Mouse (Mus musculus) C2C12 (cell line): Measurements from ENCODE around the gene Eps15l1.

Experiments used
- CEBPB ChIP-seq: IDR thresholded peaks from one replicate; pipeline ENCODE4 v1.6.1; 2011; ENCODE audit warnings: low read depth, mild to moderate bottlenecking, control low read depth, moderate library complexity
- CTCF ChIP-seq: IDR thresholded peaks from one replicate; pipeline ENCODE4 v1.5.1; 2011; ENCODE audit not compliant: control insufficient read depth, insufficient read depth, insufficient read length
- FOSL1 ChIP-seq: IDR thresholded peaks from one replicate; pipeline ENCODE4 v1.8.0; 2011; ENCODE audit warnings: mild to moderate bottlenecking, low read length; ENCODE audit not compliant: poor library complexity, insufficient read depth, severe bottlenecking
- MAX ChIP-seq: IDR thresholded peaks from one replicate; pipeline ENCODE4 v1.6.1; 2011; ENCODE audit warnings: mild to moderate bottlenecking, control low read depth
- MYOD1 ChIP-seq: IDR thresholded peaks from one replicate; pipeline ENCODE4 v1.6.1; 2011; ENCODE audit warnings: low read depth; ENCODE audit not compliant: control insufficient read depth, insufficient read length
- MYOG ChIP-seq: IDR thresholded peaks from one replicate; pipeline ENCODE4 v1.6.1; 2011; ENCODE audit not compliant: control insufficient read depth, insufficient read length; ENCODE audit errors: extremely low read depth
- USF1 ChIP-seq: IDR thresholded peaks from one replicate; pipeline ENCODE4 v1.6.1; 2011; ENCODE audit warnings: low read depth, mild to moderate bottlenecking, control low read depth, moderate library complexity

GRCm38 (mm10) chr8:72348956-72349355 is 72.3 kb downstream of the Eps15l1 start:
- TF ChIP-seq MAX (no peak), USF1 (no peak), CTCF (no peak), CEBPB (no peak), MYOD1 (no peak), FOSL1 (no peak), MYOG (no peak)
